Mouse (Mus musculus) spleen, embryonic (tissue): ENCODE measurements at regions not wholly inside any gene's neighbourhood (a gene's known extent, or its start where the extent isn't known, plus 50 kb on each side); places are given as distances from the start of the nearest gene placed in this dataset.

Experiments used
- CTCF ChIA-PET: fragments of 350-600 bp; sonication (Branson Sonifier 250); formaldehyde crosslinking; loops from one replicate; lab custom pipeline; 2022; lab: Charles Lee

GRCm38 (mm10) chr1:92286013-92286965 lies 90.8 kb upstream of the Hdac4 start:
- CTCF ChIA-PET = no interaction called here

GRCm38 (mm10) chr1:92284155-92284554 lies 88.7 kb upstream of the Hdac4 start:
- CTCF ChIA-PET = no interaction called here

GRCm38 (mm10) chr1:92277199-92277747 lies 81.8 kb upstream of the Hdac4 start:
- CTCF ChIA-PET = no interaction called here

GRCm38 (mm10) chr1:92275388-92275787 lies 79.9 kb upstream of the Hdac4 start:
- CTCF ChIA-PET = no interaction called here

GRCm38 (mm10) chr1:92273760-92274159 lies 78.3 kb upstream of the Hdac4 start:
- CTCF ChIA-PET = no interaction called here

- CTCF ChIA-PET = no interaction called here
Measured at GRCm38 (mm10) chr1:92271676-92272291, 76.3 kb upstream of the Hdac4 start.

- CTCF ChIA-PET = no interaction called here
Measured at GRCm38 (mm10) chr1:92270486-92271058, 75.1 kb upstream of the Hdac4 start.

GRCm38 (mm10) chr1:92269464-92269863 lies 74.0 kb upstream of the Hdac4 start:
- CTCF ChIA-PET = no interaction called here

GRCm38 (mm10) chr1:92264941-92265340 lies 69.4 kb upstream of the Hdac4 start:
- CTCF ChIA-PET = no interaction called here

- CTCF ChIA-PET = no interaction called here
Measured at GRCm38 (mm10) chr1:92259715-92260392, 64.4 kb upstream of the Hdac4 start.

- CTCF ChIA-PET = no interaction called here
Measured at GRCm38 (mm10) chr1:92258026-92258425, 62.5 kb upstream of the Hdac4 start.

- CTCF ChIA-PET = no interaction called here
Measured at GRCm38 (mm10) chr1:92253086-92253485, 57.6 kb upstream of the Hdac4 start.

- CTCF ChIA-PET = no interaction called here
Measured at GRCm38 (mm10) chr1:92250594-92251463, 55.3 kb upstream of the Hdac4 start.
